Mouse (Mus musculus): ENCODE measurements at regions not wholly inside any gene's neighbourhood (a gene's known extent, or its start where the extent isn't known, plus 50 kb on each side); places are given as distances from the start of the nearest gene placed in this dataset.

DNA sequence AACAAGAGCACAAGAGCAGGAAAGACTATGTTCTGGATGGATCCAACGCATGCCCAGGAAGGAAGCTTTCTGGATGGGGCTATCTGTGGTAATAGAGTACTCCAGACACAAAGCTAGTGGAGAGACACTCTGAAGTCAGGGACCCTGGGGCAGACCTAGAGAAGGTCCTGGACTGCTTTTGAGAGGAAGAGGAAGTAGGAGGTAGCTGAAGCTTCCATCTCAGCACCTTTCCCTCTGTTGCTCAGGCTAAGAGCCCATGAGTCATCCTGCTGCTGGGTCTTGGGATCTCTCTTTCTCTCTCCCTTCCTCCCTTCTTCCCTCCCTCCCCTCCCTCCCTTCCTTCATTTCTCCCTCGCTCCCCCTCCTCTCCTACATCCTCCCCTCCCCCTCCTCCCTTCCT is 84.6 kb upstream of the Cpeb4 start:
- no peak for ATAC-seq (ENCODE audit: low read depth)
- no peaks in the 10 kb centered on the region for H3K36me3 ChIP-seq (ENCODE audit: control insufficient read depth, insufficient read depth, low read length)
- H3K4me3 ChIP-seq (ENCODE audit: low read length), result no peak overlapping the region
- no peaks in the 10 kb centered on the region for H3K27me3 ChIP-seq (ENCODE audit: control insufficient read depth, insufficient read depth, low read depth, low read length)
- no peak overlapping the region for H3K4me2 ChIP-seq (ENCODE audit: low read depth, low read length)
- WGBS, result 67% methylated on average over 2 of the region's 2 CpGs
- H3K27ac ChIP-seq (ENCODE audit: low read length), result no peak overlapping the region
- H3K9me3 ChIP-seq (ENCODE audit: control insufficient read depth, low read length), result peaks cover 6% of the 10 kb centered on the region; the same call in 1 of the 2 replicates
- no peak overlapping the region for H3K9ac ChIP-seq (ENCODE audit: low read length)
- H3K4me1 ChIP-seq (replicated peaks; ENCODE audit: control insufficient read depth, insufficient read depth, low read length), result no peaks in the 10 kb centered on the region

DNA sequence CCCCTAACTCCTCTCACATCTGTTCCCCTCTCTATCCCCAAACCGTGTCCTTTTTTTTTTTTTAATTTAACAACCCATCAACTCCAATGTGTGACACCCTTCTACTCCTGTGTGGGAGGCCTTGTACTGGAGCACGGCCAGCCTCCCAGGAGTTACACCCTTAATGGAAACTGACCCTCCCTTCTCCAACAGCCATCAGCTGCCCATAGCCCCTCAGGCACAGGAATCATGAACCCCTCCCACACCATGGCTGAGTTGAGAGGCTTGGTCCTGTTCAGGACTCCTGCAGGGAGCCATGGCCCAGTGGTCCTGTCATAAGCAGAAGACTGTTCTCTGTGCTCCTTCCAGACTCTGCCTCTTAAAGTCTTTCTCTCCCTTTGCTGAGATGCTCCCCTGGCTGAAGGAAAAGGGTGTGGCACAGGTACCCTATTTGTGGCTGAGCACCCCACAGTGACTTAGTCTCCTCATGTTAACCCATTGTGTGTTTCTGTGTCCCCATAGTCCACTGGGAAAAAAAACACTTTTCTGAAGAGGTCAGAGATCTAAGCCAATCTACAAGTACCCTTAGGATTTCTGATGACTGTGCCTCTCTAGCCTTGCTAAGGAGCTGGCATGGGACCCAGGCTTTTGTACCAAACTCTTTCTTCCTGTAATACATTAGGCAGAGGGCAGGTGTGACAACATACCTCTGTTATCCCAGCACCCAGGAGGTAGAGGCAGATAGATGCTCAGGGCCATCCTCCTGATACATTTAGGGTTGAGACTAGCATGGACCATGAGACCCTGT is 83.9 kb upstream of the Cpeb4 start:
- Histone ChIP-seq H3K4me3 (ENCODE audit: low read length) (no peak overlapping the region), H3K36me3 (ENCODE audit: control insufficient read depth, insufficient read depth, low read length) (no peaks in the 10 kb centered on the region), H3K9me3 (ENCODE audit: control insufficient read depth, low read length) (peaks cover 4% of the 10 kb centered on the region; the same call in 1 of the 2 replicates), H3K4me1 (replicated peaks; ENCODE audit: control insufficient read depth, insufficient read depth, low read length) (no peaks in the 10 kb centered on the region), H3K4me2 (ENCODE audit: low read depth, low read length) (no peak overlapping the region), H3K9ac (ENCODE audit: low read length) (no peak overlapping the region), H3K27me3 (ENCODE audit: control insufficient read depth, insufficient read depth, low read depth, low read length) (no peaks in the 10 kb centered on the region), H3K27ac (ENCODE audit: low read length) (no peak overlapping the region)
- 36% methylated on average over 2 of the region's 2 CpGs for whole genome bisulfite sequencing
- peak; percentile 41 for ATAC-seq (ENCODE audit: low read depth)

DNA sequence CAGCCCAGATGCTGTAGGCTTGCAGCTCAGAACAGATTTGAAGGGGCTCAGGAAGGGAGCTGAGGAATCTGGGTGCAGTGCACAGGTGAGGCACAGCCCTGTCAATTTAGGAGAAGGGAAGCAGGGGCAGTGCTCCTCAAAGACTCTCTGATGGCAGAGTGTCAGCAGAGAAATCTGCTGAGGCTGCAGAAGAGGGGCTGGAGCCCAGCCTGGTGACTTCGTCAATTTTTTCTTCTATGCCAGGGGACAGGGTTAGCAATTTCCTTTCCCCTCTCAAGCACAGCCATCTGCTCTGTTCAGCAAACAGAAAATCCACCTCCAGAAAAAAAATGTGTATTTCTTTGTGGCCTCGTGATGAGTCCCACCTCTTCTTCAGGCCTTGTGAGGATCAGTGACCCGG is 82.0 kb upstream of the Cpeb4 start:
- ATAC-seq (ENCODE audit: low read depth), result no peak
- H3K36me3 ChIP-seq (ENCODE audit: control insufficient read depth, insufficient read depth, low read length), result no peaks in the 10 kb centered on the region
- no peaks in the 10 kb centered on the region for H3K4me1 ChIP-seq (replicated peaks; ENCODE audit: control insufficient read depth, insufficient read depth, low read length)
- H3K9me3 ChIP-seq (ENCODE audit: control insufficient read depth, low read length), result no peaks in the 10 kb centered on the region
- no peak overlapping the region for H3K9ac ChIP-seq (ENCODE audit: low read length)
- 75% methylated on average over 3 of the region's 3 CpGs for WGBS
- H3K4me3 ChIP-seq (ENCODE audit: low read length), result no peak overlapping the region
- H3K27me3 ChIP-seq (ENCODE audit: control insufficient read depth, insufficient read depth, low read depth, low read length), result no peaks in the 10 kb centered on the region
- no peak overlapping the region for H3K4me2 ChIP-seq (ENCODE audit: low read depth, low read length)
- H3K27ac ChIP-seq (ENCODE audit: low read length), result no peak overlapping the region

DNA sequence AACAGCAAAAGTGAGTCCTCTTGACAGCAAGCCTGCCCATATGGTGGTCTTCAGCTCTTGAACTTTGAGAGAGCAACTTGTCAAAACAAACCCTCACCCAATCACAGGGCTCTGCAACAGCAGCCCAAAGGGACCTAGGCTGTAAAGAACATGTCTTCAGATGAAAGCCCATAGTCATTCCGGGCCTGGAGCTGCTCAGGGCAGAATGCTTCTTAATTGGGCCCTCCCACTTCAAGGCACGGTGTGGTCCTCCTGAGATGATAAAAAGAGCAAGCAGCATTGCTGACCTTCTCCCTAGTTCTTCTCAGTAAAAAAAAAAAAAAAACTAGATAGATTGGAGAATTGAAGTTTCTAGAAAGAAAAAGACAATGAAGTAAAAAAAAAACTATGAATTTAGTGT is 80.7 kb upstream of the Cpeb4 start:
- H3K4me2 ChIP-seq (ENCODE audit: low read depth, low read length), result no peak overlapping the region
- H3K27ac ChIP-seq (ENCODE audit: low read length), result no peak overlapping the region
- WGBS, result 54% methylated on average over 2 of the region's 2 CpGs
- H3K36me3 ChIP-seq (ENCODE audit: control insufficient read depth, insufficient read depth, low read length), result no peaks in the 10 kb centered on the region
- no peaks in the 10 kb centered on the region for H3K4me1 ChIP-seq (replicated peaks; ENCODE audit: control insufficient read depth, insufficient read depth, low read length)
- H3K4me3 ChIP-seq (ENCODE audit: low read length), result no peak overlapping the region
- no peaks in the 10 kb centered on the region for H3K9me3 ChIP-seq (ENCODE audit: control insufficient read depth, low read length)
- no peaks in the 10 kb centered on the region for H3K27me3 ChIP-seq (ENCODE audit: control insufficient read depth, insufficient read depth, low read depth, low read length)
- no peak overlapping the region for H3K9ac ChIP-seq (ENCODE audit: low read length)
- ATAC-seq (ENCODE audit: low read depth), result no peak

DNA sequence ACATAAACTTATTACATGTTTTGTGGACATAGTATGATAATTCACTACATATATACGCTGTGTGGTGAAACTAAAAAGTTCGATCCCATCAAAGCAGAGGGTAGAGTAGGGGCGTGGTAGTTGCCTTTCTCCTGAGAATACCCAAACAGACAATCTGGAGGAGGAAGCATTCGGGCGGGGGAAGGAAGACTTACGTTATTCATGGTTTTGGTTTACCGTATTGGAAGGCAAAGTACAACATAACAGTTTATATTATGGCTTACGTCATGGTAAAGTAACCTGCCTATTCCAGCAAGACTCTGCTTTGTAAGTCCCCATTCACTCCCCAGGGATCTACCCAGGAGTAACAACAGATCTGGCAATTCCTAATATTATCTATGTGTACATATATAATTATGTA is 76.9 kb upstream of the Cpeb4 start:
- Histone ChIP-seq H3K4me3 (ENCODE audit: low read length) (no peak overlapping the region), H3K27me3 (ENCODE audit: control insufficient read depth, insufficient read depth, low read depth, low read length) (no peaks in the 10 kb centered on the region), H3K9me3 (ENCODE audit: control insufficient read depth, low read length) (no peaks in the 10 kb centered on the region), H3K27ac (ENCODE audit: low read length) (no peak overlapping the region), H3K9ac (ENCODE audit: low read length) (no peak overlapping the region), H3K4me2 (ENCODE audit: low read depth, low read length) (no peak overlapping the region), H3K36me3 (ENCODE audit: control insufficient read depth, insufficient read depth, low read length) (no peaks in the 10 kb centered on the region), H3K4me1 (replicated peaks; ENCODE audit: control insufficient read depth, insufficient read depth, low read length) (no peaks in the 10 kb centered on the region)
- ATAC-seq (ENCODE audit: low read depth), result no peak
- 62% methylated on average over 8 of the region's 8 CpGs for WGBS

DNA sequence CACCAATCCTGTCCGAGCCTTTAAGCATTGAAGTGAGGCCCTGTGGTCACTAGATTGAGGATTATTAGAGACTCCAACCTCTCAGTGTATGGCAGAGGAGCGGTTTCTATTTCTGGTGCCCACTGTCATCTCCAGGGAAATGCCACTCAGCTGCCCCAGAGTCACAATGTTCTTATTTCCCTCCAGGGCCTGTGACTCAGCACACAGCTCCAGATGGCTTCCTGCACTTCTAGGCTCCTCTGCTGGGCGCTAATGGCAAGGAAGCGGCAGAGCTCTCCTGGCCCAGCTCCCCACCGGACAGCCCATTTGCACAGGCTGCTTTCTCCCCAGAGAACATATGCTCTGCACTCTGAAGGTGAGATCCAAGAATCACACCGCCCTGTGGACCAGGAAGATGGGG is 75.8 kb upstream of the Cpeb4 start:
- no peaks in the 10 kb centered on the region for H3K36me3 ChIP-seq (ENCODE audit: control insufficient read depth, insufficient read depth, low read length)
- H3K9me3 ChIP-seq (ENCODE audit: control insufficient read depth, low read length), result no peaks in the 10 kb centered on the region
- no peak overlapping the region for H3K9ac ChIP-seq (ENCODE audit: low read length)
- no peak overlapping the region for H3K27ac ChIP-seq (ENCODE audit: low read length)
- H3K4me1 ChIP-seq (replicated peaks; ENCODE audit: control insufficient read depth, insufficient read depth, low read length), result no peaks in the 10 kb centered on the region
- WGBS, result 47% methylated on average over 6 of the region's 6 CpGs
- no peak overlapping the region for H3K4me3 ChIP-seq (ENCODE audit: low read length)
- H3K4me2 ChIP-seq (ENCODE audit: low read depth, low read length), result no peak overlapping the region
- H3K27me3 ChIP-seq (ENCODE audit: control insufficient read depth, insufficient read depth, low read depth, low read length), result no peaks in the 10 kb centered on the region
- ATAC-seq (ENCODE audit: low read depth), result peak; percentile 61

DNA sequence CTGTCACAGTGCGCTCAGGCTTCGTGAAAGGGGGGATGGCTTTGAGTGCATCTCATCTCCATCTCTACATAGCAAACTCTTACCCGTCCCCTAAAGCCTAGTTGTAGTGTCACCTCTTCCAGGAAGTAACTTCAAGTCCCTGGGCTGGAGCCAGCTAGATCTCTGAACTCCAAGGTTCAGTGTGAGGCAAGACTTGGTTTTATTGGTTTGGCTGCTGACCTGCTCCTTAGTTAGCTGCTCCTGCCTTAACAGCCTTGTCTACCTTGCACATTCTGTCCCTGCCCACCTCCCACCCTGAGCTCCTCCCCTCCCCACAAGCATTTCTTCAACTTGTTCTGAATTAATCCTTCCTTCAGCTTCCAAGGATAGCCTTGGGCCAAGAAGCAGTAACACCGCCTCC is 70.4 kb upstream of the Cpeb4 start:
- Histone ChIP-seq H3K4me1 (replicated peaks; ENCODE audit: control insufficient read depth, insufficient read depth, low read length) (no peaks in the 10 kb centered on the region), H3K9ac (ENCODE audit: low read length) (no peak overlapping the region), H3K4me2 (ENCODE audit: low read depth, low read length) (no peak overlapping the region), H3K36me3 (ENCODE audit: control insufficient read depth, insufficient read depth, low read length) (no peaks in the 10 kb centered on the region), H3K9me3 (ENCODE audit: control insufficient read depth, low read length) (no peaks in the 10 kb centered on the region), H3K4me3 (ENCODE audit: low read length) (no peak overlapping the region), H3K27ac (ENCODE audit: low read length) (no peak overlapping the region), H3K27me3 (ENCODE audit: control insufficient read depth, insufficient read depth, low read depth, low read length) (no peaks in the 10 kb centered on the region)
- no peak for ATAC-seq (ENCODE audit: low read depth)
- WGBS, result 62% methylated on average over 4 of the region's 4 CpGs

DNA sequence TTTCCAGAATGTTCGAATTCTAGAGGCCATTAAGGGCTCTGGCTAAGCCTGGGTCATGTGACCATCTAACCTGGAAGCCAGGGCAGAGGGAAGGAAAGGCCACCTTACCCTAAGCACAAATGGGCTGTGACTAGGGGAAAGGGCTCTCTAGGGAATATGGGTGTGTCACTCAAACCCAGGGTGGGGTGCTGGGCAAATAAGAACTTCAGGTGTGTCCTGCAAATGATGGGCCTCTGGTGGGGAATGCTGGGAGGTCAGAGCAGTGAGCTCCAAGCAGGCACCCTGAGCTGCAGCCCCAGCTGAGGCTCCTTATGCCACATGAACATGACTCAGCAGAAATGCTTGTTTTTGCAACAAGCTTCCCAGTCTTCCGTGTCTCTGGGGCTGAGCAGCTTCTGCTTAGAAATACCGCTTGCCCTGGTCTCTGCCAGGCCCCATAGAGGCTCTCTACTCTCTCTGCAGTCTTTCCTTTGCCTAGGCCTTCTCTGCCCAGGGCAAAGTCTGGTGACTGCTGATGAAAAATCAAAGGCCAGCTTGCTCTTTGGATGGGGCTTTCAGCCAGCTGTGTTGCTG is 68.6 kb upstream of the Cpeb4 start:
- no peak overlapping the region for H3K27ac ChIP-seq (ENCODE audit: low read length)
- no peaks in the 10 kb centered on the region for H3K27me3 ChIP-seq (ENCODE audit: control insufficient read depth, insufficient read depth, low read depth, low read length)
- WGBS, result 38% methylated on average over 3 of the region's 3 CpGs
- peaks cover 9% of the 10 kb centered on the region for H3K4me1 ChIP-seq (replicated peaks; ENCODE audit: control insufficient read depth, insufficient read depth, low read length)
- H3K9me3 ChIP-seq (ENCODE audit: control insufficient read depth, low read length), result no peaks in the 10 kb centered on the region
- H3K4me3 ChIP-seq (ENCODE audit: low read length), result no peak overlapping the region
- H3K4me2 ChIP-seq (ENCODE audit: low read depth, low read length), result no peak overlapping the region
- H3K9ac ChIP-seq (ENCODE audit: low read length), result no peak overlapping the region
- no peaks in the 10 kb centered on the region for H3K36me3 ChIP-seq (ENCODE audit: control insufficient read depth, insufficient read depth, low read length)
- ATAC-seq (ENCODE audit: low read depth), result peak; percentile 37

DNA sequence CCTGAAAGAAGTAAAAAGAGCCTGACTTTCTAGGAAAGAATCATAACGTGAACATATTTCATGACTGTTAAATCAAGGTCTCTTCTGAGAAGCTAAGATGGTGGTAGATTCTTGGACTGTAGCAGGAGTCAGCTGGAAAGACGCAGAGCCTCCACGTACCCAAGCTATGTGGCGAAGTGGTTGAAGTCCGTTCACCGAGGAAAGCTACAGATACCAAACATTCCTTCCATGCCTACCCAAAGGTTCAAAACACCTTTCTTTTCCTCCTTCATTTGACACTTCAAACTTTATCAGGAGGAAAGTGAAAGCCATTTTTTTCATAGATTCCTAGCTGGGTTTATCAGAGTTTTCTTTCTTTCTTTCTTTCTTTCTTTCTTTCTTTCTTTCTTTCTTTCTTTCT is 67.5 kb upstream of the Cpeb4 start:
- peaks cover 9% of the 10 kb centered on the region for H3K4me1 ChIP-seq (replicated peaks; ENCODE audit: control insufficient read depth, insufficient read depth, low read length)
- no peak overlapping the region for H3K4me3 ChIP-seq (ENCODE audit: low read length)
- no peak overlapping the region for H3K27ac ChIP-seq (ENCODE audit: low read length)
- H3K4me2 ChIP-seq (ENCODE audit: low read depth, low read length), result no peak overlapping the region
- no peak overlapping the region for H3K9ac ChIP-seq (ENCODE audit: low read length)
- no peaks in the 10 kb centered on the region for H3K36me3 ChIP-seq (ENCODE audit: control insufficient read depth, insufficient read depth, low read length)
- 67% methylated on average over 6 of the region's 6 CpGs for WGBS
- no peaks in the 10 kb centered on the region for H3K9me3 ChIP-seq (ENCODE audit: control insufficient read depth, low read length)
- no peaks in the 10 kb centered on the region for H3K27me3 ChIP-seq (ENCODE audit: control insufficient read depth, insufficient read depth, low read depth, low read length)
- no peak for ATAC-seq (ENCODE audit: low read depth)

Data from lung, embryonic 16.5 days (tissue).